Mouse (Mus musculus): ENCODE data around the gene Ccdc9b. TPM values are rescaled to one million over a fixed set of nuclear protein-coding genes. Genes with fewer than 3 reads are reported as not detected.

Ccdc9b gene
- polyA plus RNA-seq, 1 experiment: 3.1 TPM

GRCm38 (mm10) chr2:118802542-118803118 is 40.2 kb upstream of the Ccdc9b start:
- no peak overlapping the region for H3K27ac ChIP-seq (ENCODE audit: insufficient read depth, low read length)
- 82% methylated on average over 4 of the region's 4 CpGs for WGBS
- no peak for DNase-seq (ENCODE audit: low read depth in 1 of 2, low spot score in 2 of 2)
- no peak overlapping the region for H3K4me3 ChIP-seq (ENCODE audit: extremely low read depth, insufficient read depth, insufficient read length)
- no peaks in the 10 kb centered on the region for H3K27me3 ChIP-seq (ENCODE audit: control insufficient read depth, insufficient read depth, low read length)
- TF ChIP-seq CTCF (IDR thresholded peaks at IDR 0.05; ENCODE audit: extremely low read depth, insufficient read depth, insufficient read length, insufficient replicate concordance) (no peak), POLR2A (IDR thresholded peaks at IDR 0.05; ENCODE audit: low read depth, low read length) (no peak)
- no peaks in the 10 kb centered on the region for H3K36me3 ChIP-seq (ENCODE audit: control insufficient read depth, insufficient read depth, low read length)
- H3K4me1 ChIP-seq (ENCODE audit: control insufficient read depth, insufficient read depth, insufficient read length): peaks cover 7% of the 10 kb centered on the region; the same call in 1 of the 2 replicates

- Histone ChIP-seq H3K4me1 (ENCODE audit: control insufficient read depth, insufficient read depth, insufficient read length) (peaks cover 2% of the 10 kb centered on the region; the same call in 1 of the 2 replicates), H3K27ac (ENCODE audit: insufficient read depth, low read length) (no peak overlapping the region), H3K4me3 (ENCODE audit: extremely low read depth, insufficient read depth, insufficient read length) (no peak overlapping the region), H3K36me3 (ENCODE audit: control insufficient read depth, insufficient read depth, low read length) (no peaks in the 10 kb centered on the region), H3K27me3 (ENCODE audit: control insufficient read depth, insufficient read depth, low read length) (no peaks in the 10 kb centered on the region)
- WGBS: 18% methylated on average over 4 of the region's 4 CpGs
- DNase-seq (ENCODE audit: low read depth in 1 of 2, low spot score in 2 of 2): no peak
- TF ChIP-seq CTCF (IDR thresholded peaks at IDR 0.05; ENCODE audit: extremely low read depth, insufficient read depth, insufficient read length, insufficient replicate concordance) (no peak), POLR2A (IDR thresholded peaks at IDR 0.05; ENCODE audit: low read depth, low read length) (no peak)
These were observed 31.2 kb upstream of the Ccdc9b start for GRCm38 (mm10) chr2:118793636-118794035.

- Histone ChIP-seq H3K27me3 (ENCODE audit: control insufficient read depth, insufficient read depth, low read length) (no peaks in the 10 kb centered on the region), H3K36me3 (ENCODE audit: control insufficient read depth, insufficient read depth, low read length) (no peaks in the 10 kb centered on the region), H3K4me1 (ENCODE audit: control insufficient read depth, insufficient read depth, insufficient read length) (peaks cover 2% of the 10 kb centered on the region; the same call in 1 of the 2 replicates), H3K4me3 (ENCODE audit: extremely low read depth, insufficient read depth, insufficient read length) (no peak overlapping the region), H3K27ac (ENCODE audit: insufficient read depth, low read length) (no peak overlapping the region)
- WGBS: 89% methylated on average over 4 of the region's 4 CpGs
- DNase-seq (ENCODE audit: low read depth in 1 of 2, low spot score in 2 of 2): no peak
- TF ChIP-seq POLR2A (IDR thresholded peaks at IDR 0.05; ENCODE audit: low read depth, low read length) (no peak), CTCF (IDR thresholded peaks at IDR 0.05; ENCODE audit: extremely low read depth, insufficient read depth, insufficient read length, insufficient replicate concordance) (no peak)
These were observed 29.8 kb upstream of the Ccdc9b start for GRCm38 (mm10) chr2:118792259-118792613.

- no peak for DNase-seq (ENCODE audit: low read depth in 1 of 2, low spot score in 2 of 2)
- no peak overlapping the region for H3K27ac ChIP-seq (ENCODE audit: insufficient read depth, low read length)
- H3K36me3 ChIP-seq (ENCODE audit: control insufficient read depth, insufficient read depth, low read length): no peaks in the 10 kb centered on the region
- H3K4me1 ChIP-seq (ENCODE audit: control insufficient read depth, insufficient read depth, insufficient read length): peaks cover 2% of the 10 kb centered on the region; the same call in 1 of the 2 replicates
- no peaks in the 10 kb centered on the region for H3K27me3 ChIP-seq (ENCODE audit: control insufficient read depth, insufficient read depth, low read length)
- TF ChIP-seq POLR2A (IDR thresholded peaks at IDR 0.05; ENCODE audit: low read depth, low read length) (no peak), CTCF (IDR thresholded peaks at IDR 0.05; ENCODE audit: extremely low read depth, insufficient read depth, insufficient read length, insufficient replicate concordance) (no peak)
- 93% methylated on average over 26 of the region's 26 CpGs for WGBS
- no peak overlapping the region for H3K4me3 ChIP-seq (ENCODE audit: extremely low read depth, insufficient read depth, insufficient read length)
These were observed 29.3 kb upstream of the Ccdc9b start for GRCm38 (mm10) chr2:118791591-118792258.

- Histone ChIP-seq H3K4me3 (ENCODE audit: extremely low read depth, insufficient read depth, insufficient read length) (no peak overlapping the region), H3K4me1 (ENCODE audit: control insufficient read depth, insufficient read depth, insufficient read length) (peaks cover 2% of the 10 kb centered on the region; the same call in 1 of the 2 replicates), H3K27me3 (ENCODE audit: control insufficient read depth, insufficient read depth, low read length) (no peaks in the 10 kb centered on the region), H3K36me3 (ENCODE audit: control insufficient read depth, insufficient read depth, low read length) (no peaks in the 10 kb centered on the region), H3K27ac (ENCODE audit: insufficient read depth, low read length) (no peak overlapping the region)
- peak; percentile 30; the same call in 1 of the 2 replicates for TF ChIP-seq CTCF (IDR thresholded peaks at IDR 0.05; ENCODE audit: extremely low read depth, insufficient read depth, insufficient read length, insufficient replicate concordance)
- no peak for TF ChIP-seq POLR2A (IDR thresholded peaks at IDR 0.05; ENCODE audit: low read depth, low read length)
- peak in 1 of 2 experiments; percentile 34 for DNase-seq (ENCODE audit: low read depth in 1 of 2, low spot score in 2 of 2)
- WGBS: 43% methylated on average over 44 of the region's 44 CpGs
These were observed 28.4 kb upstream of the Ccdc9b start for GRCm38 (mm10) chr2:118790551-118791525.

- Histone ChIP-seq H3K27ac (ENCODE audit: insufficient read depth, low read length) (no peak overlapping the region), H3K36me3 (ENCODE audit: control insufficient read depth, insufficient read depth, low read length) (no peaks in the 10 kb centered on the region), H3K4me3 (ENCODE audit: extremely low read depth, insufficient read depth, insufficient read length) (no peak overlapping the region), H3K27me3 (ENCODE audit: control insufficient read depth, insufficient read depth, low read length) (no peaks in the 10 kb centered on the region), H3K4me1 (ENCODE audit: control insufficient read depth, insufficient read depth, insufficient read length) (peaks cover 2% of the 10 kb centered on the region; the same call in 1 of the 2 replicates)
- 82% methylated on average over 12 of the region's 12 CpGs for WGBS
- no peak for DNase-seq (ENCODE audit: low read depth in 1 of 2, low spot score in 2 of 2)
- TF ChIP-seq POLR2A (IDR thresholded peaks at IDR 0.05; ENCODE audit: low read depth, low read length) (no peak), CTCF (IDR thresholded peaks at IDR 0.05; ENCODE audit: extremely low read depth, insufficient read depth, insufficient read length, insufficient replicate concordance) (no peak)
These were observed 27.7 kb upstream of the Ccdc9b start for GRCm38 (mm10) chr2:118790221-118790550.

Measured in spleen, adult 2 months (tissue).